Mouse (Mus musculus) CH12F3 (cell line): ENCODE data around the gene Sgms1.

Experiments used
- in situ Hi-C: fragments of 300-500 bp; cut with MboI; formaldehyde crosslinking; loops from 2 replicates; pipeline ENCODE4 v1.14.3; 2020; ENCODE audit warnings: low sequenced_read_pairs

Gene Sgms1

DNA sequence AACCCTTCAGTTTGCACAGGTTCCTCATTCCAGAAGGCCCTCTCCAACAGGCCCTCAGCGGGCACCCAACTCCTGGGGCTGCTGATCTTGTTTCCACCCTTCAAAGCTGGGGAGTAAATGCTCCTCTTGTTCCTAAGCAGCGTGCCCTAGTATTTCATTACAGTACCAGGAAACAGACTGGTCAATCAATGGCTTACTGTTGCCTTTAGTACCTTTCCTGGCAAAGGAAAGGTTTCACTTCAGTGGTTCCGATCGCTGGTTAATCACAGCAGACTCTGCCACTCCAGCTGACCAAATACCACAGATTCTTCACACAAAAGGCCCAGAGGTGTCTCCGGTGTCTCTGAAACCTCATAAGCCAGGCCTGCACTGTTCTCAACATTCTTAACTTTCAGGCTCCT, 200.5 kb downstream of the Sgms1 start:
- in situ Hi-C loops, result no loop called here

DNA sequence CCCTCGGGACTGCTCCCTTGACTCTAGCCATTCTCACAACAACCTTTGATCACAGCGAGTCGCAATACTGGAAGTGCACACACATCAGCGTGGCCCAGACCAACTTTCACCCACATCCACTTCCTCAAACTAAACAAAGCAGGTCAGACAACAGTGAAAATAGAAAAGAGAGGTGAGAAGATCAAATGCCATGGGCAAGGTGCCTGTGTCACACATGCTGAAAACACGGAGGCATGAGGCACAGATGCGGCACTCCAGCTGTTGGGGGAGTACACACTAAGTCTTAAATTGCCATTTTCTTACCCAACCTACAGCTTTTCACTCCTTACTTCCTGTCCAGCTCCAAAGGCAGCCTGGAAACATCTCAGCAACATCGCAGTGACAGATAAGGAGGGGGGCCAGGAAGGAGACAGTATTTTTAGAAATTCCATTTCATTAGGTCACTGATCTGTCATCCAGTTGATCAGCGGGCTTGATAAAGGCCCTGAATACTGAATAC, 202.9 kb downstream of the Sgms1 start:
- in situ Hi-C loops, result no loop called here

DNA sequence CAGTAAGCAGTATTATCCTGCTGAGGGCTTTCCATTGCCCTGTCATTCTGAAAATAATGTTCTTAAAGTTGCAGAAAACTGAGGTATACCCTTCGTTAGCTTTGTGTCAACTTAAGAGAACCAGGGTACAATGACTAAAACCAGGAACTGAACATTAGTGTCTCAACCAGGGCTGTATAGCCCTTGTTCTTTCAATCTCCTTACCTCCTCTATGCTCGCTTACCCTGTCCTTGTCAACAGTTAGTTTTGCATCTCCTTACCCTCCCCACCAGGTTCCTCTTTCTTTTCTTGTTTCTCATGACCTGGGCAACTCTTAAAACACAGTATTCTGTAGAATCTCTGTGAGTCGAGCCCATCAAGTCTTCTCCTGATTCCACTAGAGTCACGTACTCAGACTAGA, 206.5 kb downstream of the Sgms1 start:
- in situ Hi-C loops, result no loop called here

DNA sequence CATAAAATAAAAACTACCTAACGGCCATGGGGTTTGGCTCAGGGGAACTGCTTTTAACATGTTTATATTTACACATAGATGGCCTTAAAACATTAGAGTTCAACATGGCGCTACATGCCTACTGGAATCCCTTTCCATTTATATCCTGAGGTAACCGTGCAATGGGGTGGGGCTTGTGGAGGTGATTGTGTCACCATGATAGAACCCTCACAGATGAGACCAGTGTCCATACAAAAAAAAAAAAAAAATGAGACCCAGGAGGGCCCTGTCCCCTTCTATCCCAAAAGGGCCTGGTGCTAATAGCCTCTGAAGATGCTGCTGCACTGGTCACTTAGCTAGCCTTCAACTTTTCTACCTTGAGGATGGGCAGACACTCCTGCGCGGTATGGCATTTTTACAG, 207.0 kb downstream of the Sgms1 start:
- in situ Hi-C loops, result no loop called here

DNA sequence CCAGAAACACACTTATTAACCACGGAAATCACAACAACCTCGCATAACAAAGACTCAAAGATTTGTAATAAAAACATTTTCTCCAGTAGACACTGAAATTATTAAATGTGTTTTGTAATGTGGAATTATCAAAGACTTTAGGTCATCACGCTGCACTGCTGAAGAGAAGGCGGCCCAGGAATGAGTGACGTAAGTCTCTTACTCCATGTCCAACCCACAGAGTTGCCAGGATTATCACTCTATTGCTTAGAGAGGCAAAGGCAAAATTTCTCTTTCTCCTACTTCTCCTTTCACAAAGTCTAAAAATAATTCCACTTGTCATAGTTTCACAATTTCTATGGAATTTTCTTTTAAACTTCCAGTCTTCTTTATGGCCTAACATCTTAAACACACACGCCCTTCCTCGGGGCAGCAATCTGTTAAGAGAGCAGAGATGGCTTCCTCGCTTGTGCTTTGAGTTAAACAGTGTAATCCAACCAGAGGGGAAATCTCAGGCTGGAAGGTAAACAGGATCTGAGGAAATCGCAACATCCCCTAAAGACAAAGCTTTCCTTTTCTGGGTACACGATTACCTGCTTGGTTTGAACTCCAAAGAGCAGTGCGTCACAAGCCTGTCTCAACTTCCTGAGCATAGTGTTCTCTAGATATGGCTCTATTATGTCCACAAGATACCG, 207.7 kb downstream of the Sgms1 start:
- in situ Hi-C loops, result no loop called here

GRCm38 (mm10) chr19:32180756-32181674, 208.5 kb downstream of the Sgms1 start:
- in situ Hi-C loops, result no loop called here

DNA sequence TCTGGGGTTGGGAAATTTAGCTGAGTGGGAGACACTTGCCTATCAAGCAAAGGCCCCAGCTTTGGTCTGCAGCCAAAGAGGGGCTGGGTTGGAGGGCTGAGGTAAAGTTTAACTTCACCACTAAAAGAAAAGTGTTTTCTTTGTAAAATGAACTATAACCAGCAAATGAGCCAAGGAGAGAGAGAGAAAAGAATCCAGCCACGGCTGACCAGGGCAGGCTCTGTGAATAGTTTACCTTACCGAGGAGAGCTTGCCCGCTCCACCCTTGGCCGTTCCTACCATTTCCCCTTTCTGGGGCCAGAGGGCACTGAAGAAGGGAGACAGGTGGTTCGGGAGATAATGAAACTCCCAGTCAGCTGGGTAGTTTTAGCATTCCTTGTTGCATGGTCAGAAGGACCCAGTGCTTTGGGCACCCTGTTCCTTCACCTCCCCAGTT, 209.5 kb downstream of the Sgms1 start:
- in situ Hi-C loops, result no loop called here

DNA sequence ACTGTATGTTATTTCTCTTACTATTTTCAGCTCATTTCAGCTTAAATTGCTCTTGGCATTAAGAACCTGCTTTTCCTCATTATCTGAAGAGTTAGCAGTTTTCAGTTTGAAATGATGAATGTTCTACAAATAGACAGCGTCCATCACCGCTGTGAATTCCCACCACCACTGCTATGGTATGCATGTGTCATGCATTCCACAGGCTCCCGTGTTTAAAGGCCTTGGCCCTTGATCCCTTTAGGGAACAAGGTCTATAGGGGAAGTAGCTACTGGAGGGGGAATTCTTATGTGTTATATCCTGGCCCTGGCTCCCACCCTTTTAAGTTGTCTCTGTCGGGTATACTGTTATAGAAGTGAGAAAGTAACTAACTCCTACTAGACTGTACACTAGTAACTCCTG, 210.0 kb downstream of the Sgms1 start:
- in situ Hi-C loops, result no loop called here

GRCm38 (mm10) chr19:32178161-32178560, 211.4 kb downstream of the Sgms1 start:
- in situ Hi-C loops, result no loop called here

DNA sequence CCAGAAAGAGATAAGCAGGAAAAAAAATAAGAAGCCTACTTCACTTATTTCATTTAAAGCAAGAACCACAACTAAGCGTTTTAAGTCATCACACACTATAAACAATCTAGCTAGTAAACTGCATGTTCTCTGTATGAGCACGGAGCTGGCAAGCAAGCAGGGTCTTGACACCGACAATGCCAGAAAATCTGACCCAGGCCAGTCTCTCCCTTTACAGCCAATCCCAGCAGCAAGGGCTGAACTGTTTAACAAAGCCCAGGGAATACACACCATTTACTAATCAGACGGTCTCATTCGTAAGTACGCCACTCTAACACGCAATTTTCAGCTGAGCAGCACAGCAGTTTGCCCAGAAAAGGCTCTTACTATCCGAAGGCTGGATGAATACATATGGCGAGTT, 213.1 kb downstream of the Sgms1 start:
- in situ Hi-C loops, result no loop called here

GRCm38 (mm10) chr19:32175991-32176390, 213.5 kb downstream of the Sgms1 start:
- in situ Hi-C loops, result no loop called here

DNA sequence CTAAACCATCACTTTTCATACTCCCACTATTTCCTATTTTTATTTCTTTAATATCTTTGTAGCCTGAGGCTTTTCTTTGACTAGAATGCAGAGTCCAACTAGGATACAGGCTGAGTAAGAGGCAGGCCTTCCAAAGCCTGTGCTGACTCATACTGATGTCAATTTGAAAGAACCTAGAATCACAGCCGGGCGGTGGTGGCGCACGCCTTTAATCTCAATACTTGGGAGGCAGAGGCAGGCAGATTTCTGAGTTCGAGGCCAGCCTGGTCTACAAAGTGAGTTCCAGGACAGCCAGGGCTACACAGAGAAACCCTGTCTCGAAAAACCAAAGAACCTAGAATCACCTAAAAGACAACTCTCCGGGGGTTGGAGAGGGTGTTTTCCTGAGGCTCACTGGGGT, 214.5 kb downstream of the Sgms1 start:
- in situ Hi-C loops, result no loop called here

GRCm38 (mm10) chr19:32174561-32174960, 215.0 kb downstream of the Sgms1 start:
- in situ Hi-C loops, result no loop called here

GRCm38 (mm10) chr19:32173522-32174184, 215.9 kb downstream of the Sgms1 start:
- in situ Hi-C loops, result no loop called here

GRCm38 (mm10) chr19:32172511-32172981, 217.0 kb downstream of the Sgms1 start:
- in situ Hi-C loops, result no loop called here

DNA sequence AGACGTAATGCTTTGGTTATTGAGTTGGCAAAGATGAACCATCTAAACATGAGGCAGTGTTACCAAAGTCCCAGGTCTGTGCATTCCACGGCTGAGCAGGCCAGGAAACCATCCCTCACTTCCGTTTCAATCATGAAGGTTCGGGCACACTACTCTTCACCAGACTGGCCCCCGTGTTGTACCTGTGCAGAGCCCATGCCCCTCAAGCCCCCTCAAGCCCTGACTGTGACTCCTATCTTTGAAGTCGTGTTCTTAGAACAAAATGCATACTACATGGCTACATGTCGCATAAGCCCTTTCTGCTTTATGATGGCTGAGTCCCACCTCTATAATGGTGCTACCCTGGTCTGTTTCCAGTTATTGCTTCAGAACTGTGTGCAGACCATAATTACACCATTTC, 217.5 kb downstream of the Sgms1 start:
- in situ Hi-C loops, result no loop called here

- in situ Hi-C loops, result no loop called here
Measured at GRCm38 (mm10) chr19:32169634-32170540, 219.6 kb downstream of the Sgms1 start.

DNA sequence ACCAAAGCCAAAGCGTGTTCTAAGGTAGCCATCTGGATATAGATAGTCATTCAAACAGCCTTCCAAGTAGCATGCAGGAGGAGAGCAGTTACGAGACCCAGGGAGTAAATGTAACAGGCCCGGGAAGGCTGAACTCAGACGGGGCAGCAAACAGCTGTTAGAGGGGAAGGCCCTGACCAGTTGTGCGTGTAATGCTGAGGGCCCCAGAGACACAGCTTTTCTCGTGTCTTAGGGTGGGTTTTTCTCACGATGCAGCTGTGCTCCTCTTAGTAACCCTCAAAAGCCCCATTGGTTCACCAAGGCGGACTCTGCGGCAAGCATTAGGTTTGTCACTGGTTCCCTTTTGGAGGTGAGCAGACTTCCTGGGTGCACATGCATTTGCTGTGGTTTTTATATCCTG, 221.5 kb downstream of the Sgms1 start:
- in situ Hi-C loops, result no loop called here

- in situ Hi-C loops, result no loop called here
Measured at GRCm38 (mm10) chr19:32166823-32167605, 222.5 kb downstream of the Sgms1 start.

DNA sequence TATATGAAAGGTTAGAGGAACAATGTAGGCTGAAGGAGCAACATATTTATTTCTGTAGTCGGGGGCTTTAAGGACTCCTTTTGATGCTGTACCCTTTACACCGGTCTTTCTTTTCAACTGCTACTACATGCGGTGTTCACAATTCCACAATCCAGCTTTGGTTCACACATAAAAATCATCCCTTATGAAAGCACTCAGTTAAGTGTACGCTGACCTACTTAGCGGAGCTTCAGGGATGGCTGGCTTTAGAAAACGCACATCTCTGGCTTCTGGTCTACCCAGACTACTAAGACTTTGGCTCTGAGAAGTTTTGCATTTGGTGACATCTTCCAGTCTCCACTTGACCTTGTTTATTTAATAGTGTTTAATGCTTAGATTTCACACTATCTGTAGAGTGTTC, 223.8 kb downstream of the Sgms1 start:
- in situ Hi-C loops, result no loop called here
